Mouse (Mus musculus): ENCODE data around the gene Cacna2d3.

Cacna2d3 gene

GRCm38 (mm10) chr14:29639266-29639665 lies 82.4 kb downstream of the Cacna2d3 start:
- DNase-seq: peak; percentile 70

GRCm38 (mm10) chr14:29628213-29628612 lies 93.5 kb downstream of the Cacna2d3 start:
- DNase-seq: no peak

- no peak for DNase-seq
Measured at GRCm38 (mm10) chr14:29612436-29612835, 109.2 kb downstream of the Cacna2d3 start.

- no peak for DNase-seq
Measured at GRCm38 (mm10) chr14:29608761-29609160, 112.9 kb downstream of the Cacna2d3 start.

- DNase-seq: no peak
Measured at GRCm38 (mm10) chr14:29599428-29599827, 122.2 kb downstream of the Cacna2d3 start.

GRCm38 (mm10) chr14:29592896-29593295 lies 128.8 kb downstream of the Cacna2d3 start:
- DNase-seq: no peak

GRCm38 (mm10) chr14:29589628-29590027 lies 132.0 kb downstream of the Cacna2d3 start:
- no peak for DNase-seq

- DNase-seq: no peak
Measured at GRCm38 (mm10) chr14:29581961-29582360, 139.7 kb downstream of the Cacna2d3 start.

- DNase-seq: no peak
Measured at GRCm38 (mm10) chr14:29577786-29578185, 143.9 kb downstream of the Cacna2d3 start.

GRCm38 (mm10) chr14:29575551-29575950 lies 146.1 kb downstream of the Cacna2d3 start:
- no peak for DNase-seq

- DNase-seq: no peak
Measured at GRCm38 (mm10) chr14:29562704-29563103, 159.0 kb downstream of the Cacna2d3 start.

GRCm38 (mm10) chr14:29561122-29561834 lies 160.4 kb downstream of the Cacna2d3 start:
- no peak for DNase-seq

- DNase-seq: no peak
Measured at GRCm38 (mm10) chr14:29558440-29558839, 163.2 kb downstream of the Cacna2d3 start.

GRCm38 (mm10) chr14:29556152-29556551 lies 165.5 kb downstream of the Cacna2d3 start:
- no peak for DNase-seq

GRCm38 (mm10) chr14:29552471-29552870 lies 169.2 kb downstream of the Cacna2d3 start:
- no peak for DNase-seq

- no peak for DNase-seq
Measured at GRCm38 (mm10) chr14:29548646-29549045, 173.0 kb downstream of the Cacna2d3 start.

- DNase-seq: no peak
Measured at GRCm38 (mm10) chr14:29530516-29530915, 191.1 kb downstream of the Cacna2d3 start.

- no peak for DNase-seq
Measured at GRCm38 (mm10) chr14:29528696-29529095, 193.0 kb downstream of the Cacna2d3 start.

GRCm38 (mm10) chr14:29519751-29520669 lies 201.7 kb downstream of the Cacna2d3 start:
- DNase-seq: no peak

GRCm38 (mm10) chr14:29502667-29503066 lies 219.0 kb downstream of the Cacna2d3 start:
- DNase-seq: no peak

- DNase-seq: no peak
Measured at GRCm38 (mm10) chr14:29498546-29499290, 222.9 kb downstream of the Cacna2d3 start.

- no peak for DNase-seq
Measured at GRCm38 (mm10) chr14:29496552-29496951, 225.1 kb downstream of the Cacna2d3 start.

- no peak for DNase-seq
Measured at GRCm38 (mm10) chr14:29491786-29492185, 229.9 kb downstream of the Cacna2d3 start.
